8 mouse cellular contexts compared by ENCODE assay signal in the genomic region with DNA sequence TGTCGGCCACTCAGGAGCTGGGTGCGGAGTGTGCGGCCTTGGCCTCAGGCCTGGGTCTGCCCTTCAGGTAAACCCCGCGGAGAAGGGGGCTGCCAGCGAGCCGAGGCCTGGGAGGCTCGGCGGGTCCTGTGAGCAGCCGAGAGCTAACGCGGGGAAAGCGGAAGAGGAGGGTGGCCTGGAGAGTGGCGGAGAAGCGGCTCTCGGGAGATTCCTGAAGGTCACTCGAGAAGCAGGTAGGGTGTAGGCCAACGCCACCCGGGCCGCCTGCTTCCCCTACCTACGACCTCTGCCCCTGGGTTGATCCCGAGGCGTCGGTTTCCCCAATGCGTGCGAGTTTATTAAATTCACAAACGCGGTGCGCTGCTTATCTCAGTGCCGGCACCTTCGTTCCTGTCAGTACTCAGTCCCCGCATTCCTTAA. TPM values are rescaled to one million over a fixed set of nuclear protein-coding genes. Genes with fewer than 3 reads are reported as not detected.
DNase-seq lines count a peak whose midpoint lies in the region; ATAC-seq and TF ChIP-seq lines count a peak whose summit lies in the region.

No protein-coding gene starts in this region.

- no peaks in the 10 kb centered on the region for H3K9me3 ChIP-seq in heart, postnatal 0 days (replicated peaks; ENCODE audit: control insufficient read depth, low read length)
- H3K9me3 ChIP-seq in hindbrain, embryonic 16.5 days (ENCODE audit: control insufficient read depth, low read length) = no peaks in the 10 kb centered on the region
- no peaks in the 10 kb centered on the region for H3K9me3 ChIP-seq in midbrain, embryonic 15.5 days

- H3K36me3 ChIP-seq in heart, postnatal 0 days (replicated peaks; ENCODE audit: control insufficient read depth, insufficient read depth, low read length) = peaks cover 25% of the 10 kb centered on the region
- H3K36me3 ChIP-seq in hindbrain, embryonic 16.5 days (ENCODE audit: control insufficient read depth, insufficient read depth, low read length) = peaks cover 10% of the 10 kb centered on the region
- peaks cover 16% of the 10 kb centered on the region; the same call in 1 of the 2 replicates for H3K36me3 ChIP-seq in midbrain, embryonic 15.5 days (replicated peaks)

- no peak for TF ChIP-seq CTCF in heart, postnatal 0 days (IDR thresholded peaks at IDR 0.05; ENCODE audit: low read depth)

- no peak for TF ChIP-seq EP300 in heart, postnatal 0 days (IDR thresholded peaks at IDR 0.05; ENCODE audit: low read depth)

- H3K4me1 ChIP-seq in heart, postnatal 0 days (ENCODE audit: control insufficient read depth, insufficient read depth) = peaks cover 14% of the 10 kb centered on the region; the same call in 1 of the 2 replicates
- H3K4me1 ChIP-seq in hindbrain, embryonic 16.5 days (ENCODE audit: control insufficient read depth, insufficient read depth, low read depth, low read length) = peaks cover 13% of the 10 kb centered on the region
- peaks cover 23% of the 10 kb centered on the region for H3K4me1 ChIP-seq in midbrain, embryonic 15.5 days

- WGBS in heart, postnatal 0 days = under 1% methylated on average over 32 of the region's 32 CpGs
- WGBS in hindbrain, embryonic 16.5 days = under 1% methylated on average over 32 of the region's 32 CpGs
- WGBS in midbrain, embryonic 15.5 days = under 1% methylated on average over 32 of the region's 32 CpGs

- peak; percentile 35 for DNase-seq in heart, postnatal 0 days (ENCODE audit: low spot score)
- no peak for DNase-seq in heart, postnatal 14 days
- peak; percentile 23 for DNase-seq in c-Kit-positive CD71-negative TER-119-negative erythroid progenitor cells, embryonic 14.5 days (ENCODE audit: low read depth)
- DNase-seq in cerebellum, adult 9-11 months = no peak
- DNase-seq in embryo, embryonic 10.5 days (ENCODE audit: low spot score) = no peak
- no peak for DNase-seq in layer of hippocampus, postnatal 14 days (ENCODE audit: low spot score in 2 of 2)

- ATAC-seq in heart, postnatal 0 days (ENCODE audit: insufficient read depth, low read depth) = peak; percentile 66
- peak; percentile 86 for ATAC-seq in hindbrain, embryonic 16.5 days
- peak; percentile 88; the same call in 1 of the 2 replicates for ATAC-seq in midbrain, embryonic 15.5 days (replicated peaks)

- intact Hi-C loops in heart, postnatal 14 days (cut with DNase I) = loop anchor here (5.0 to 10.0 kb wide), 2 partner anchors 189 to 282 kb away; partner anchors contain the start of gene Polr3e

- no peaks in the 10 kb centered on the region for H3K27me3 ChIP-seq in heart, postnatal 0 days (ENCODE audit: control insufficient read depth, insufficient read depth, low read length)
- H3K27me3 ChIP-seq in hindbrain, embryonic 16.5 days (replicated peaks; ENCODE audit: control insufficient read depth, insufficient read depth, low read length) = no peaks in the 10 kb centered on the region
- no peaks in the 10 kb centered on the region for H3K27me3 ChIP-seq in midbrain, embryonic 15.5 days (replicated peaks)

- H3K27ac ChIP-seq in heart, postnatal 0 days (ENCODE audit: low read depth) = peak overlapping the region; percentile 94
- H3K27ac ChIP-seq in hindbrain, embryonic 16.5 days (ENCODE audit: low read depth, low read length) = peak overlapping the region; percentile 93
- H3K27ac ChIP-seq in midbrain, embryonic 15.5 days = peak overlapping the region; percentile 89

- H3K4me2 ChIP-seq in heart, postnatal 0 days (ENCODE audit: low read depth, low read length) = peak overlapping the region; percentile 74
- peak overlapping the region; percentile 88 for H3K4me2 ChIP-seq in hindbrain, embryonic 16.5 days (ENCODE audit: low read length)
- H3K4me2 ChIP-seq in midbrain, embryonic 15.5 days = peak overlapping the region; percentile 77

- peak overlapping the region; percentile 78 for H3K4me3 ChIP-seq in heart, postnatal 0 days (ENCODE audit: low read depth, low read length)
- peak overlapping the region; percentile 99 for H3K4me3 ChIP-seq in hindbrain, embryonic 16.5 days (ENCODE audit: low read length)
- H3K4me3 ChIP-seq in midbrain, embryonic 15.5 days = peak overlapping the region; percentile 88

- peak overlapping the region; percentile 89 for H3K9ac ChIP-seq in heart, postnatal 0 days (replicated peaks; ENCODE audit: low read depth, low read length)
- H3K9ac ChIP-seq in hindbrain, embryonic 16.5 days (ENCODE audit: low read depth, low read length) = peak overlapping the region; percentile 99
- peak overlapping the region; percentile 96 for H3K9ac ChIP-seq in midbrain, embryonic 15.5 days

RNA-seq across cellular contexts. Expression of gene Uqcrc2, which starts 0.4 kb away (rescaled TPM):
- total RNA-seq in heart, postnatal 0 days (2014; rRNA removed; ENCODE audit: low replicate concordance) = 734 and 751 TPM in 2 replicates
- polyA plus RNA-seq in heart, postnatal 0 days (2015; fragmentation: Nextera tagmentation; extraction: Ambion mirVana) = 791 and 812 TPM in 2 replicates
- 1,000 to 10,000 TPM; 1,074 to 1,083 TPM for total RNA-seq in heart, postnatal 14 days (2021)
- 244 and 260 TPM in 2 replicates for polyA plus RNA-seq in hindbrain, embryonic 16.5 days (2015; fragmentation: Nextera tagmentation; extraction: Ambion mirVana)
- polyA plus RNA-seq in midbrain, embryonic 15.5 days (2015; fragmentation: Nextera tagmentation; extraction: Ambion mirVana) = 204 and 212 TPM in 2 replicates
- total RNA-seq in layer of hippocampus, postnatal 14 days (2021) = 100 to 1,000 TPM; 256 to 257 TPM

RNA-seq across cellular contexts. Expression of gene Pdzd9, which starts 34.8 kb away (rescaled TPM):
- not detected in 2 replicates for total RNA-seq in heart, postnatal 0 days (2014; rRNA removed; ENCODE audit: low replicate concordance)
- 0.37 and 0.44 TPM in 2 replicates for polyA plus RNA-seq in heart, postnatal 0 days (2015; fragmentation: Nextera tagmentation; extraction: Ambion mirVana)
- total RNA-seq in heart, postnatal 14 days (2021) = not detected
- polyA plus RNA-seq in hindbrain, embryonic 16.5 days (2015; fragmentation: Nextera tagmentation; extraction: Ambion mirVana) = 0.48 and 0.49 TPM in 2 replicates
- 0.34 and 0.54 TPM in 2 replicates for polyA plus RNA-seq in midbrain, embryonic 15.5 days (2015; fragmentation: Nextera tagmentation; extraction: Ambion mirVana)
- not detected for total RNA-seq in layer of hippocampus, postnatal 14 days (2021)

RNA-seq across cellular contexts. Expression of gene Mosmo, which starts 42.0 kb away (rescaled TPM):
- total RNA-seq in heart, postnatal 0 days (2014; rRNA removed; ENCODE audit: low replicate concordance) = 17.4 and 51.1 TPM in 2 replicates
- 9.9 and 11.7 TPM in 2 replicates for polyA plus RNA-seq in heart, postnatal 0 days (2015; fragmentation: Nextera tagmentation; extraction: Ambion mirVana)
- total RNA-seq in heart, postnatal 14 days (2021) = 10 to 100 TPM; 27.8 to 29.2 TPM
- 8.0 and 9.2 TPM in 2 replicates for polyA plus RNA-seq in hindbrain, embryonic 16.5 days (2015; fragmentation: Nextera tagmentation; extraction: Ambion mirVana)
- polyA plus RNA-seq in midbrain, embryonic 15.5 days (2015; fragmentation: Nextera tagmentation; extraction: Ambion mirVana) = 12.3 and 14.9 TPM in 2 replicates
- 10 to 100 TPM; 55.0 to 63.7 TPM for total RNA-seq in layer of hippocampus, postnatal 14 days (2021)

Comparison
In these comparisons a context has a peak if more than half of its experiments do, and no peak if none do; other contexts are left out.
1. DNase-seq: peak in heart, postnatal 0 days (single experiment) and c-Kit-positive CD71-negative TER-119-negative erythroid progenitor cells, embryonic 14.5 days (single experiment); none in heart, postnatal 14 days (0 of 2), cerebellum, adult 9-11 months (single experiment), embryo, embryonic 10.5 days (single experiment) and layer of hippocampus, postnatal 14 days (0 of 2).
2. Peak in every context shown above with its lines, with median percentiles within 50 percentile points of each other: ATAC-seq, H3K27ac ChIP-seq, H3K4me2 ChIP-seq, H3K4me3 ChIP-seq and H3K9ac ChIP-seq.